Mouse (Mus musculus): ENCODE results near the gene Gm3448.
"Not testable (repeated sequence)": the region's sequence is repeated elsewhere in the genome, so short reads cannot be mapped to it uniquely, and the experiment has no call there.

DNA sequence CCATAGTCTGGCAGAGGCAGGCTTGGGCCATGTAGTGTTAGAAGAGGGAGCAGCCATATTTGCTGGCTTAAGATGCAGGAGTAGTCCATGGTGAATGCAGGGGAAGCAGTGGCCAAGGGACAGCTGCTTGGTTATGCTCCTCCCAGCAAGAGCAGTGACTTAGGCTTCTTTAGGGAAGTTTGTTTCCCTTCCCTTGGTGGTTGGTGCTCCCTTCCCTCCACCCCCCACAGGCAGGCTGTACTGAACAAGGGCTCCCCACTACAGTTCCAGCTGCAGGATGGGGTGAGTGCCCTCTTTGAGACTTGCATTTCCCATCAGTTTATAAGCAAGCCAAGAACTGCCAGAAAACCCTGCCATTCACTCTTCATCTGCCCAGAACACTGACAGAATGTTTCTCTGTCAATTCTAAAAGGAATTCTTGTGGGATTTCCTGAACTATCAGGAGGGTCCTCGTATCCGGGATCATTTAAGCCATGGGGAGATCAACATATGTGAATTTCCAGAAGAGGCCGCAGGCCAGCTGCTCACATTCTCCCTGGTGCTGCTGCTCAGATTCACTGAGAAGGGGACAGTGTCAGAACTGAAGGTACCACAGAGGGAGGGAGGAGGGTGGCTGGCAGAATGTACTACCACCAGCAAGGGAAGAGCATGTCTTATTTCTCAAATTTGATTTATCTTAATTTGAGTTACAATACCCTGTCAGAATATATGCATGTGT, 19.7 kb downstream of the Gm3448 start:
- TF ChIP-seq CTCF (IDR thresholded peaks at IDR 0.05; ENCODE audit: low read depth, low read length); POLR2A (IDR thresholded peaks at IDR 0.05; ENCODE audit: borderline replicate concordance, low read depth, low read length): not testable (repeated sequence)
